Mouse (Mus musculus) c-Kit-negative CD71-positive TER-119-positive erythroid progenitor cells, embryonic 14.5 days (primary cell): Measurements from ENCODE around the gene Sstr3.
A peak's percentile ranks its signal among the peaks of the same experiment; 100 is the strongest.

Source experiments
- DNase-seq: peaks from one replicate; pipeline ENCODE4 v3.0.0-alpha.2; 2013; ENCODE audit warnings: low read depth, low spot score

The Sstr3 gene

GRCm38 (mm10) chr15:78559141-78559979, 14.9 kb upstream of the Sstr3 start:
- no peak for DNase-seq

GRCm38 (mm10) chr15:78557693-78558535, 13.4 kb upstream of the Sstr3 start:
- DNase-seq, result no peak

- no peak for DNase-seq
Measured at GRCm38 (mm10) chr15:78554545-78555313, 10.2 kb upstream of the Sstr3 start.

- DNase-seq, result no peak
Measured at GRCm38 (mm10) chr15:78549189-78549734, 4.8 kb upstream of the Sstr3 start.

GRCm38 (mm10) chr15:78548711-78549110, 4.2 kb upstream of the Sstr3 start:
- no peak for DNase-seq

- no peak for DNase-seq
Measured at GRCm38 (mm10) chr15:78548336-78548665, 3.8 kb upstream of the Sstr3 start.

- DNase-seq, result no peak
Measured at GRCm38 (mm10) chr15:78547415-78548335, 3.2 kb upstream of the Sstr3 start.

GRCm38 (mm10) chr15:78546060-78546459, 1.6 kb upstream of the Sstr3 start:
- no peak for DNase-seq

- no peak for DNase-seq
Measured at GRCm38 (mm10) chr15:78544041-78544440, 444 bp downstream of the Sstr3 start.

- no peak for DNase-seq
Measured at GRCm38 (mm10) chr15:78542767-78543303, 1.6 kb downstream of the Sstr3 start.

GRCm38 (mm10) chr15:78542098-78542766, 2.3 kb downstream of the Sstr3 start:
- DNase-seq, result no peak

- no peak for DNase-seq
Measured at GRCm38 (mm10) chr15:78541606-78542005, 2.9 kb downstream of the Sstr3 start.

GRCm38 (mm10) chr15:78541036-78541435, 3.4 kb downstream of the Sstr3 start:
- DNase-seq, result no peak

GRCm38 (mm10) chr15:78535723-78536421, 8.6 kb downstream of the Sstr3 start:
- no peak for DNase-seq

GRCm38 (mm10) chr15:78533346-78533835, 11.1 kb downstream of the Sstr3 start:
- no peak for DNase-seq

GRCm38 (mm10) chr15:78532566-78533345, 11.7 kb downstream of the Sstr3 start:
- DNase-seq, result no peak

- DNase-seq, result peak; percentile 56
Measured at GRCm38 (mm10) chr15:78531901-78532469, 12.5 kb downstream of the Sstr3 start.

GRCm38 (mm10) chr15:78531451-78531720, 13.1 kb downstream of the Sstr3 start:
- no peak for DNase-seq
